Mouse (Mus musculus) heart, embryonic 10.5 days (tissue): ENCODE results near the gene Crhbp. TPM values are rescaled to one million over a fixed set of nuclear protein-coding genes. Genes with fewer than 3 reads are reported as not detected.

Source experiments
- DNase-seq: peaks from one replicate; pipeline ENCODE4 v3.0.0-alpha.2; 2017; ENCODE audit warnings: low spot score
- H3K27ac ChIP-seq: fragments of 300-500 bp; sonication (generic); 2 replicates; pipeline ENCODE4 v1.5.1; 2016; ENCODE audit warnings: mild to moderate bottlenecking
- H3K27me3 ChIP-seq: fragments of 300-500 bp; sonication (generic); 2 replicates; pipeline ENCODE4 v1.6.1; 2016; ENCODE audit warnings: mild to moderate bottlenecking; ENCODE audit not compliant: poor library complexity, insufficient read depth, severe bottlenecking
- H3K36me3 ChIP-seq: fragments of 300-500 bp; sonication (generic); 2 replicates; pipeline ENCODE4 v1.6.1; 2016; ENCODE audit warnings: mild to moderate bottlenecking, moderate library complexity
- H3K4me1 ChIP-seq: fragments of 300-500 bp; sonication (generic); 2 replicates; pipeline ENCODE4 v1.6.1; 2016; ENCODE audit warnings: mild to moderate bottlenecking
- H3K4me3 ChIP-seq: fragments of 300-500 bp; sonication (generic); 2 replicates; pipeline ENCODE4 v1.5.1; 2016; ENCODE audit warnings: mild to moderate bottlenecking, moderate library complexity
- H3K9me3 ChIP-seq: fragments of 300-500 bp; sonication (generic); 2 replicates; pipeline ENCODE4 v1.6.1; 2016; ENCODE audit warnings: mild to moderate bottlenecking, moderate library complexity
- WGBS: fragments of 180-500 bp; shearing (Covaris S2); methylation state at CpG from one replicate; pipeline ENCODE4 v1.1.7; 2016; 5-methylcytosine and 5-hydroxymethylcytosine counted together
- polyA plus RNA-seq: library from polyadenylated mRNA; unstranded; fragments of >200 nt; fragmentation: Nextera tagmentation; extraction: Ambion mirVana; gene quantifications from 2 replicates; pipeline ENCODE4 v1.2.1, GENCODE M21; 2016

Crhbp gene
- polyA plus RNA-seq, 1 experiment from 2014 or later, result 0.69 TPM

DNA sequence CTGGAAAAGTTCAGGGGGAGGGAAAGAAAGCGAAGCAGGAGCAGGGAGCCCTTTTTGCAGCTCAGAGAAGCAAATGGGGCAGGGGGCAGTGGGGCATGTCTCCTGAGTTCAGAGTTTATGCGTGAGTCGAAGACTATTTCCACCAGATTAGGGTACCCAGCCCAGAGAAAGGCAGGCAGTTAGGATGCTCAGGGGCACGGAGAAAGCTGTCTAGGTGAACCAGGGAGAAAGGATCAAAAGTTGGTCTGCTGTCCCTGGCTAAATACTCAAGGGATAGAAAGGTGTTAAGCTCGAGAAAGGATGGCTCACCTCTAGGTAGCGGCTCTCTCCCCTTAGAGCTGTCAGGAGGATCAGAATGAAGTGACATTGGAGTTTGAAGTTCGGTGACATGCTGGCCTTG, 433 bp downstream of the Crhbp start:
- Histone ChIP-seq H3K4me1 (peaks cover 16% of the 10 kb centered on the region), H3K27me3 (peaks cover 54% of the 10 kb centered on the region), H3K27ac (peak overlapping the region; percentile 44; the same call in 1 of the 2 replicates), H3K4me3 (peak overlapping the region; percentile 61), H3K36me3 (no peaks in the 10 kb centered on the region), H3K9me3 (no peaks in the 10 kb centered on the region)
- 10% methylated on average over 7 of the region's 7 CpGs for WGBS
- DNase-seq, result no peak

- Histone ChIP-seq H3K9me3 (no peaks in the 10 kb centered on the region), H3K4me1 (peaks cover 16% of the 10 kb centered on the region), H3K4me3 (peak overlapping the region; percentile 61), H3K36me3 (no peaks in the 10 kb centered on the region), H3K27me3 (peaks cover 54% of the 10 kb centered on the region), H3K27ac (peak overlapping the region; percentile 44)
- WGBS, result 1% methylated on average over 44 of the region's 46 CpGs
- peak; percentile 79 for DNase-seq
These were observed 1.1 kb downstream of the Crhbp start for GRCm38 (mm10) chr13:95443376-95444233.

- Histone ChIP-seq H3K27me3 (peaks cover 57% of the 10 kb centered on the region), H3K4me3 (peak overlapping the region; percentile 61; the same call in 1 of the 2 replicates), H3K27ac (no peak overlapping the region), H3K9me3 (no peaks in the 10 kb centered on the region), H3K36me3 (no peaks in the 10 kb centered on the region), H3K4me1 (peaks cover 16% of the 10 kb centered on the region)
- 30% methylated on average over 4 of the region's 4 CpGs for WGBS
- no peak for DNase-seq
These were observed 1.8 kb downstream of the Crhbp start for GRCm38 (mm10) chr13:95442901-95443300.

DNA sequence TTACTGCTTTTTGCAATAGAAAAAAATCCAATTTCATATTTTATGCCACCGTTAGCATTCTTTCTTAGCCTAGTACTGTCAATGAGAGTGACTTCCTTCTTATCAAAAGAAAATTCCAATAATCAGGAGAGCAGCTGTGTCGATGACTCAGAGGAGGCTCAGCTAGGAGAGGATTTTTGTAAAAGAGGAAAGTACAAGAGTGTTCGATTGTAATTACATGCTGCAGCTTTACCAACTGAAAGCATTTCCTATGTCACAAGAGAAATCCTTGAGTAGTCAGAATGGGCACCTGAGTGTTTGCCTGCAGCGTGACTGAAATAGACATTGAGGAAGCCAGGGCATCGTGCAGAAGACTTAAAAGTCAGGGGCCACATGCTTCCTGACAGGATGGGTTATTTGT, 5.2 kb downstream of the Crhbp start:
- 64% methylated on average over 5 of the region's 5 CpGs for whole genome bisulfite sequencing
- no peak overlapping the region for H3K27ac ChIP-seq
- H3K4me1 ChIP-seq, result peaks cover 14% of the 10 kb centered on the region
- H3K9me3 ChIP-seq, result no peaks in the 10 kb centered on the region
- no peak overlapping the region for H3K4me3 ChIP-seq
- no peaks in the 10 kb centered on the region for H3K36me3 ChIP-seq
- DNase-seq, result no peak
- H3K27me3 ChIP-seq, result peaks cover 40% of the 10 kb centered on the region

- H3K9me3 ChIP-seq, result no peaks in the 10 kb centered on the region
- no peaks in the 10 kb centered on the region for H3K36me3 ChIP-seq
- no peaks in the 10 kb centered on the region for H3K4me1 ChIP-seq
- 78% methylated on average over 10 of the region's 10 CpGs for WGBS
- no peak overlapping the region for H3K4me3 ChIP-seq
- peaks cover 17% of the 10 kb centered on the region for H3K27me3 ChIP-seq
- DNase-seq, result no peak
- no peak overlapping the region for H3K27ac ChIP-seq
These were observed 13.0 kb downstream of the Crhbp start for GRCm38 (mm10) chr13:95431760-95432159.

DNA sequence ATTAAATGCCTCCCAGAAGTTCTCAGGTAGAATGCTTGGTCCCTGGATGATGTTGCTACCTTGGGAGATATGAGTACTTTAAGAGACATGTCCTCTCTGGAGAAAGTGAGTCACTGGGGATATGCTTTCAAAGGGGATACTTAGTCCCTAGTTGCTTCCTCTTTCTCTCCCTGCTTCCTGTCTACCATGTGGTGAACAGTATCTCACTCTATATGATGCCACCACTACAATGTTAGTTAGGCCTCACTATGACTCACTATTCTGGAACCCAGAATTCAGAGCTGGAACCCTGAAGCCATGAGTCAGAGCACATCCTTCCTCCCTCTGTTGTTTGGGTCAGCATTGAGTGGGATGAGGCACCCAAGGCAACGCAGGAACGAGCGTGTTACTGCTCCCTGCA, 17.2 kb downstream of the Crhbp start:
- 74% methylated on average over 3 of the region's 3 CpGs for WGBS
- H3K9me3 ChIP-seq, result no peaks in the 10 kb centered on the region
- peaks cover 17% of the 10 kb centered on the region for H3K27me3 ChIP-seq
- no peaks in the 10 kb centered on the region for H3K36me3 ChIP-seq
- no peak overlapping the region for H3K27ac ChIP-seq
- no peak for DNase-seq
- H3K4me1 ChIP-seq, result no peaks in the 10 kb centered on the region
- H3K4me3 ChIP-seq, result no peak overlapping the region

DNA sequence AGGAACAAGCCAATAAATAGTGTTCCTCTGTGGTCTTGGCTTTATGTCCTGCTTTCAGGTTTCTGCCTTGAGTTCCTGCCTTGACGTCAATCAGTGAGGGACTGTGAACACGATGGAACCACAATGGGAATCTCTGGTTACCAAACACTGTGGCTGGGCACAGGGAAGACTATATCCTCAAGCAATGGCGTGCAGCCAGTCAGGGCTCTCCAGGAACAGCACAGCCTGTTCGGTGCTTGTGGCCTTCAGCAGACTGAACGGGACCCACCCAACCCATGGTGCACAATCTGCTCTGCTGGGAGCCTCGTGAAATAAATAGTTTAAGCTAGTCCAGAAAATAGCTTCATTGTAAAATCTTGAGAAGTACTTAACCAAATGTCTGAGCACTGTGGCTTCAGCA, 18.3 kb downstream of the Crhbp start:
- no peak for DNase-seq
- Histone ChIP-seq H3K4me1 (no peaks in the 10 kb centered on the region), H3K4me3 (no peak overlapping the region), H3K27ac (no peak overlapping the region), H3K27me3 (peaks cover 17% of the 10 kb centered on the region), H3K9me3 (no peaks in the 10 kb centered on the region), H3K36me3 (no peaks in the 10 kb centered on the region)
- WGBS, result 82% methylated on average over 6 of the region's 6 CpGs

DNA sequence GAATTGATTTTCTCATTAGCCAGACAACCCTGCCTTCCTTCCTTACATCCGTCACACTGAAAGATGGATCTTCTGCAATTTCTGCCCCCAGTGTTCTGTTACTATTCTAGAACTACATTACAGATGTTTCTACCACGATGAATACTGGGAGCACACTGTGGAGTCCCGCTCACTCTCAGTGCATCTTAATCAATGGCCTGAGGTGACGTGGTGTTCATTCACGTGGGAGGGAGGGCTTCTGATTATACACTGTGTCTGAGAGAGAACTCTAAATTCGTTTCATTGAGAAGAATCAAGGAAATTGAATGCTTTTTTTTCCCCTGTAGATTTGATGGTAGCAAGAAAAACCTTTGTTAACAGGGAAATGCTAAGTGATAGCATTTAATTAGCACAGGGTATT, 19.2 kb downstream of the Crhbp start:
- Histone ChIP-seq H3K9me3 (no peaks in the 10 kb centered on the region), H3K4me1 (no peaks in the 10 kb centered on the region), H3K36me3 (no peaks in the 10 kb centered on the region), H3K27me3 (peaks cover 17% of the 10 kb centered on the region), H3K27ac (peak overlapping the region; percentile 6; the same call in 1 of the 2 replicates), H3K4me3 (peak overlapping the region; percentile 18; the same call in 1 of the 2 replicates)
- WGBS, result 54% methylated on average over 6 of the region's 6 CpGs
- DNase-seq, result no peak

DNA sequence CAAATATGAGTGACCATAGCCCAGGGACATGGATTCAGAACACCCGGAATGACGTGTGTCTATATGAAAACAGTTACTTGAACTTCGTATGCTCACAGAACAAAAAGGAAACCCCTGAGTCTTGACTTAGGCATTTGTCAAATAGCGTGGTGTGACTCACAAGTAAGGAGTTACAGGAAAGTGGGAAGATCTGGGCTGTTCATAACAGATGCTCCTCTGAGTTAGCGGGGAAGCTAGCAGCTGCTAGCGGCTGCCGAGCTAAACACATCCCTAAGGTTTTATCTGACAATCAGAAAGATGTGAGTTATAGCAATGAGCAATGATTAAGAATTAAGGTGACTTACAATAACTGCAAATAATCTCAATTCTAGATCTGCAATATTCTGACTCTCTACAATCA, 19.8 kb downstream of the Crhbp start:
- no peak overlapping the region for H3K4me3 ChIP-seq
- no peaks in the 10 kb centered on the region for H3K36me3 ChIP-seq
- H3K27ac ChIP-seq, result no peak overlapping the region
- no peak for DNase-seq
- no peaks in the 10 kb centered on the region for H3K9me3 ChIP-seq
- no peaks in the 10 kb centered on the region for H3K4me1 ChIP-seq
- H3K27me3 ChIP-seq, result peaks cover 17% of the 10 kb centered on the region
- WGBS, result 79% methylated on average over 7 of the region's 7 CpGs

GRCm38 (mm10) chr13:95419204-95419749, 25.4 kb downstream of the Crhbp start:
- H3K27ac ChIP-seq, result no peak overlapping the region
- DNase-seq, result no peak
- no peaks in the 10 kb centered on the region for H3K36me3 ChIP-seq
- H3K9me3 ChIP-seq, result no peaks in the 10 kb centered on the region
- peaks cover 34% of the 10 kb centered on the region for H3K27me3 ChIP-seq
- no peak overlapping the region for H3K4me3 ChIP-seq
- WGBS, result 33% methylated on average over 8 of the region's 8 CpGs
- no peaks in the 10 kb centered on the region for H3K4me1 ChIP-seq

GRCm38 (mm10) chr13:95418575-95419203, 26.0 kb downstream of the Crhbp start:
- Histone ChIP-seq H3K9me3 (no peaks in the 10 kb centered on the region), H3K4me3 (no peak overlapping the region), H3K27ac (no peak overlapping the region), H3K27me3 (peaks cover 34% of the 10 kb centered on the region), H3K4me1 (no peaks in the 10 kb centered on the region), H3K36me3 (no peaks in the 10 kb centered on the region)
- no peak for DNase-seq
- 64% methylated on average over 6 of the region's 6 CpGs for WGBS

GRCm38 (mm10) chr13:95412257-95412656, 32.5 kb downstream of the Crhbp start:
- no peak overlapping the region for H3K4me3 ChIP-seq
- no peaks in the 10 kb centered on the region for H3K9me3 ChIP-seq
- 10% methylated on average over 2 of the region's 2 CpGs for WGBS
- peaks cover 7% of the 10 kb centered on the region for H3K4me1 ChIP-seq
- no peaks in the 10 kb centered on the region for H3K36me3 ChIP-seq
- H3K27me3 ChIP-seq, result peaks cover 45% of the 10 kb centered on the region
- H3K27ac ChIP-seq, result no peak overlapping the region
- no peak for DNase-seq

GRCm38 (mm10) chr13:95393242-95393641, 51.5 kb downstream of the Crhbp start:
- Histone ChIP-seq H3K27me3 (no peaks in the 10 kb centered on the region), H3K4me1 (no peaks in the 10 kb centered on the region), H3K4me3 (no peak overlapping the region), H3K9me3 (no peaks in the 10 kb centered on the region; the same call in 1 of the 2 replicates), H3K36me3 (no peaks in the 10 kb centered on the region), H3K27ac (no peak overlapping the region)
- 84% methylated on average over 7 of the region's 7 CpGs for WGBS
- DNase-seq, result no peak
